Mouse (Mus musculus) neural tube, embryonic 10.5 days (tissue): ENCODE results near the gene Lcn5.

ENCODE experiments used
- DNase-seq: peaks from one replicate; pipeline ENCODE4 v3.0.0-alpha.2; 2017; ENCODE audit warnings: low spot score; ENCODE audit errors: extremely low spot score

Gene Lcn5

DNA sequence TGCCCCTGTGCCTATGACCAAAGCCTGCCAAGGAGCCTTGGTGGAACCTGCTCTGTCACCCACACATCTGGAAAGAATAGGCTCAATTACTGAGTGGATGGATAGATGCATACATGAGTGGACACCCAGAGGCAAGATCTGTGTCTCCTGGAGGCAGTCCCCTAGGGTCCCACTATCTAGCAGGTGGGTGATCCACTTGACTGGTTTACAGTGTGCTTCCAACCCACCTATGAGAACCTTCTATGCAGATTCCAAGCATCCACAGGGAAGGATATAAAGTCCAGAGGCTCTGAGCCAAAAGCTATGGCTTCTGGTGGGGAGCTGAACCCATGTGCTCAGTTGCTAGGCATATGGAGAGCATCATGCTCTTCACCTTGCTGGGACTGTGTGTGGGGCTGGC lies at the start of gene Lcn5:
Gene Lcn5 (plus strand): TSS at position 301 of the 400 bp plus-strand sequence.
- no peak for DNase-seq

DNA sequence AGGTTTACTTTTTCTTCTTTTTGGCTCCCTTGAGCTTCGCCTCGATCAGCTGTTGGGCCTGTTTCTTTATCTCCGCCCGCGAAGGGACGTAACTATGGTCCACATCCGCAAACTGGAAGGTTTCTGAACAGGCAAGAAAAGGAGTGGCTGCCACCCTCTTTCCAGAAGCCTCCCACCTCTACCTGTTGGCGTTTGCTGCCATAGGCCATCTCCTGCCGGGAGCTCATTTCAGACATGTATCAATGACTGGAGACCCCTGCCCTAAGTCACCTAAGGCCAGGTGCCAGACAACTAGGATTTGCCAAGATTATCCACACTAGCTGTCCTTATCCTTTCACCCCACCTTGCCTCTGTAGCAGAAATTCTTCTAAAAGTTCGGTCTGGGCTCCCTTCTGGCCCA lies 49.1 kb upstream of the Lcn5 start:
- no peak for DNase-seq

DNA sequence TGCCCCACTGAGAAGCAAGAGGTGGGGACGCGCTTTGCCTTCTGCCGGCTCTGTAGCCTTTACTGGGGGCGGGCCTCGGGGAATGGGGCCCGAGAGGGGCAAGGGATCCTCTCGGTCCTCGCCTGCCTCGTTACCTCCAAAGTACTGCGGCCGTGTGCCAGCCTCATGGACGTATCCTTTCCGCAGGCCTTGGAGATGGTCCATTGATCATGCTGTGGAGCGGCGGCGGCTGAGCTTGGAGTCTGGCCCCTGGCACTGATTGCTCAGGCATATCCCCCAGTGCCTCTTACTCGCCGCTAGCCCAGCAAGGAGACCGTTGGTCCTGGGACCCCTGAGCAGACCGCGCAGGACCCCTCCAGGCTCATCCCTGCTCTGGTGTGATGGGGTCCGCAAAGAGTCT lies 41.4 kb upstream of the Lcn5 start:
- DNase-seq = no peak

DNA sequence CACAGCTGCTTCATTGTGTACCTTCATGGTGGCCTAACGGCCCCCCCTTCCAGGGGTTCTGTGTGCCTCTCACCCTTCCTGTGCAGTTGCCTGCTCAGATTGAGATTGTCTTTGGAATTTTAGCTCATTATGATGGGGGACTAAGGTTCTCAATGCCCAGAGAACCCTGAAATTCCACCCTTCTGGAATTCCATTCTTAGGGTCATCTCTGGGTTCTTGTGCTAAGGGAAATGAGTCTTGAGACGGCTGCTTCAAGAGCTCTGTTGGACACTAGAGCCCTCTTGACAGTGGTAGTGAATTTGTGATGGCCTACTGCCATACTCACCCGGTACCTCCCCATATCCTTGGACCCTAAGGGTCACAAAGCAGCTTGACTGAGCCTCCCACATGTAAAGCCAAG lies 40.2 kb upstream of the Lcn5 start, which contains the start of gene Ccdc183:
Gene Ccdc183 (minus strand): TSS at position 101 of the 400 bp plus-strand sequence.
- no peak for DNase-seq

DNA sequence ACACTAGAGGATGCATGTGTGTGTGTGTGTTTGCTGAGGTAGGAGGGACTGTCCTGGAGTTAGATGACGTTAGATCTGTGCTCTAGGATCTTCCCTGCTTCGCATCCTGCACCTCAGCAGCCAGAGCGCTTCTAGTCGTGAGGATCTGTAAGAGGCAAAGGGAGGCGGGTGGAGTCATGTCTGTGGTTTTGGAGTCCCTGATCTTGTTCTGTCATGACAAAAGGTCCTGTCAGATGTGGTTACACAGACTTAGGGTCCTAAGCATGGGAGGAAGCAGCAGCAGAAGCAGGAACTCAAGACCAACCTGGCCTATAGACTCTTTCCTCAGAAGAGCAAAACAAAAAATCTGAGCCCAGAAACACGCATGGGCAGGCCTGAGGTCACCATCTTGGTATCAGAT lies 37.4 kb upstream of the Lcn5 start:
- DNase-seq = no peak

DNA sequence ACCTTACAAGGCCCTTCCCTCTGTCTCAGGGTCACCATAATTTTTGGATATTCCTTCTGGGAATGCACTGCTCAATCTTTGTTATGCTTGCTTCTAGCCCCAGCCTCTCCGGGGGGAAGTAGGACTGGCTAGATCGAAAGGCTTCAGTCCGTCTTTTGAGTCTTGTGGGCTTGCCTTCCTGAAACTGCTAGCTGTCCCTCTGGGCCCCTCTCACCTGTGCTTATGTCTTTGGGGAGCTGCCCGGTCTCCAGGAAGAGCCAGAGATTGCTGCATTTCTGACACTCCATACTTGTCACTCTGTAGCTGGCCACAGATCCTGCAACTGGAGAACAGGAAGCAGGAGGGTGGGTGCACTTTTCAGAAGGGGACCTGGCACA lies 36.9 kb upstream of the Lcn5 start:
- no peak for DNase-seq

DNA sequence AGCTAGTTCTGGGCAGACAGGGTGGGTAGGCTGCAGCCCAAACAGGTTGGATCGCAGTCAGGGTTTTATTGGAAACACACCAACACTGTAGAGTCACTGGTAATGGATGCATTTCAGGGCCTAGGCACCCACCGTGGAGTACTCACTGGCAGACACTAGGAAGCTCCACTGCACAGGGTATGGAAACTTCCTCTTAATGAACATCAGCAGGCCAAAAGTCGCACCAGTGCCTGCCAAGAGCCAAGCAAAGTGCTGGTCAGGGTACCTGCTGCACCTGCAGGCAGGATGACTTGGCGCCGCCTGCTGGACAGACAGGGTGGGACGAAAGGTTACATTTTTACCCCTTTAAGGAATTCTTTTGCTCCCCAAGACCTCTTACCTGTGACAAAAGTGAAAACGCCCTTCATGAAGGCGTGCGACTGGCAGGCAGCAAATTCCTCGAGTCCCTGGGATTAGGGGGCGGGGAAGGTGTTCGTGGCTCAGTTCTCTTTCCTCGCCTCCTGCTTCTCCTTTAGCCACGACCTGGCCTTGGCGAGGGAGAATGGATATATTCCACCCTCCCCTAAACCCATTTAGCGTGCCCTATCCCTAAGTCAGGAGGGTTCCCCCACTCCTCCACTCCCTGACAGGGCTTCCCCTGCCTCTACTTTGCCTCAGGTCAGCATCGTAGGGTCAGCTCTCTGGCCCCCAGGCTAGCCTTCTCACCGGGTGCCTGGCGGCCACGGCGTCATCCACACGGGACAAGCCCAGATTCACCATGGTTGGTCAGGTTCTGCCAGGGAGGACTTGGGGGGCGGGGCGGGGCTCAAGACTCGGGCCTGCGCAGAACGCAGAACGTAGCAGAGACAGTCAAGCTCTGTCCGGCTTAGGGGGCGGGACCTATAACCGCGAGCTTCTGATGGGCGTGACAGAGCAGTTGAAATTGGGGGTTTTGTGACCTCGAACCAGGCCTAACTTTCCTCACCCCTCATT lies 36.2 kb upstream of the Lcn5 start, which contains the start of gene Tmem141:
Gene Tmem141 (minus strand): TSS at position 777 of the 972 bp plus-strand sequence.
- DNase-seq = peak; percentile 76

DNA sequence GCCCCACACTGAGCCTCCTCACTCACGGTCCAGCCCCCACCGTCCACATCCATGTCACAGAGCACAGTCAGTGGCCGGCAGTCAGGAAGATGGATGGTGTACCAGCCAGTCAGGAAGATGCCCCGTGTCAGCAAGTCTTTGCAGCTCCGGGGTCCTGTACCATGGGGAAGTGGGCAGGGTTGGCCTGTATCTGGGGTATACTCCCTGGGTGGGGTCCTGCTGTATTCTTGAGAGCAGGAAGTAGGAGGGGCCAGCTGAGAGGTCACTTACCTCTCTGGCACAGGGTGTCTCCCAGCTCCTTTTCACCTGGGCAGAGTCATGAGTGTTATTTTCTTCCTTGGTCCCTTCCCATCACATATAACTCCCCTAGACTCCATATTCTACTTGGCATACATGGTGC lies 31.8 kb upstream of the Lcn5 start:
- DNase-seq = no peak

DNA sequence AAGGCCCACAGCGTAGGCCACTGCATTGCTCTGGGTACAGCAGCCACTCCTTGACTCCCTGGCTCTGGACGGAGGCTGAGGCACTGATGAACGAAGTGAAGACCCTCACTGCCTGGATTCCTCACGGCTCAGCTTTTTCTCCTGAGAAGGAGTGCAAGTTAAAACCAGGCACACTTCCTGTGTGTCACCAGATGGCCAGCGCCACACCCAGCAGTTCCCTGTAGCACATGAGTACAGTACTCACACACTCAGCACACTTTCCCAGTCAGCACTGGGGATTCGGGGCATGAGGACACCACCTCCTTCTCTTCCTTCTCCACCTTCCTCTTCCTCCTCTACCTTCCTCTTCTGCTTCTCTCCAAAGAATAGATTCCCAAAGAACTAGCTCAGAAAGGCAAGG lies 29.9 kb upstream of the Lcn5 start, which contains the start of gene Fcna:
Gene Fcna (minus strand): TSS at position 220 of the 400 bp plus-strand sequence.
- no peak for DNase-seq

DNA sequence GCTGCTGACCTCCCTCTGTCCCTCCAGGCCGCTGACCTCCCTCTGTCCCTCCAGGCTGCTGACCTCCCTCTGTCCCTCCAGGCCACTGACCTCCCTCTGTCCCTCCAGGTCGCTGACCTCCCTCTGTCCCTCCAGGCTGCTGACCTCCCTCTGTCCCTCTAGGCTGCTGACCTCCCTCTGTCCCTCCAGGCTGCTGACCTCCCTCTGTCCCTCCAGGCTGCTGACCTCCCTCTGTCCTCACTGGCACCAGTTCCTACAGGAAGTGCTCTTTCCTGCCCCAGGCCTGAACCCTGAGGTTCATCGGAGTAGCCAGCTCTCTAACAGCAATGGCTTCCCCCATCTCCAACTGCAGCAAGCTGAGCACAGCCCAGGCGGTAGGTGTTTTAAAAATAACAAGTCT lies 29.0 kb upstream of the Lcn5 start:
- DNase-seq = no peak

DNA sequence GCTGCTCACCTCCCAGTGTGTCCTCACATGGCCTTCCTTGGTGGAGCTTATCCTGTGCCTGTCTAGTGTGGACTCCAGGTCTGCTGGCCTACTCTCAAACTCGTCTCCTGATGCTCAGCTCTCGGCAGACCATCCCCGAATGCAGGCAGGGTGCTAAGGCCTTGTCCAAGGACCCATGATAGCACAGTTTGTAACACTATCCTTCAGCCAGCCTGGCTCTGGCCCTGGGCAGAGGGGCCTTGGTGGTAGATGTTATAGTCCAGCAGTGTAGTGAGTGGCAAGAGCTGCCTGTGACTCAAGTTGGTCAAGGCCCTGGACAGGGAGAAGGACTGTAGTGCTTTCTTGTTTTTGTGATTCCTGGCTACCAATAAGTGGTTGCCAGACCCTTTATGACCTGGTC lies 24.1 kb upstream of the Lcn5 start:
- no peak for DNase-seq

DNA sequence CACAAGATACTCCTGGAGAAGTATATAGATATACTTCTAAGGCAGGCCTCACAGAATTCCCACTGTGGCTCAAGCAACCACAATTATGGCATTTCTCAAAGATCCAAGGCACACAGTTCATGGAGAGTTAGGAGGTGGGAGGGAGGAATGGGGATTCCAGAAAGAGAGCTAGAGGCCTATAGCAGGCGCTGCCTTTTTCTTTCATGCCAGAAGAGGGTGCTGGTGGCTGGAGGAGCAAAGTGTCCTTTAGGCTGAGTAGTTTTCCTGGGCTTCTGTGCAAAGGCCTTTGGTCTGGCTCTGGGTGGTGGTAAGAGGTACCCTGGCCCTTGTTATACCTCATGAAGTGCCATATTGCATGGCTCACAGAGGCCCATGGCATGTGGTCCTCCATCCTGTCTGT lies 23.7 kb upstream of the Lcn5 start:
- DNase-seq = no peak

DNA sequence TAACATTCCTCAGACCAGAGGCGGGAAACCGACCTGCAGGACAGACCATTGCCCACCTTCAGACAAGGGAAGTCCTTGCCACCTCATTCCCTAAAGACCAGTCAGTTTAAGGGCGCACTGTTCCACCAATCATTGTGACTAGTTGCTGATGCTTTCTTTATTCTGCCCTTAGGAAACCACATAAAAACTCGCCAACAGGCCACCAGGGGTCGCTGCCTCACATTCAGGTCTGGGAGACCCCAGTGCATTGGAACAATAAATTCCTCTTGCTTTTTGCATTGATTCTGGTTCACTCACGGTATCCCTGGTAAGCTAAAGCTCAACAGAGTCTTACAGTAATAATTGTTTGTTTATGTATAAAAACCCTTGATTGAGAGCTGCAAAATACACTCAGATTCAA lies 17.9 kb upstream of the Lcn5 start:
- DNase-seq = peak; percentile 55

DNA sequence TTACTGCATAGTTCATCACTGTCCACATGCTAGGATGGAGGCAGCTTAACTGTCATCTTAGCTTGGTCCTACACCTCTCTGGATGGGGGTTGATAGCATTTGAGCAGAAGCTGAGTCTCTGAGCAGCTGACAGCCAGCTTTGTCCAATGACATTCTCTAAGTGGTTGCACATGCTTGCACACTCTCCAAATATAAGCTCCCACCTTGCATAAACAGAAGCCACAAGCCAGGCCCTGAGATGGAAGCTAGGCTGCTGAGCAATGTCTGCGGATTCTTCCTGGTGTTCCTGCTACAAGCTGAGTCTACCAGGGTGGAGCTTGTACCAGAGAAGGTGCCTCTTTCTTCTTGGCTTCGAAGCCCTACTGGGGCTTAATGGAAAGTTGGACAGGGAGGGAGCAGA lies 4.8 kb upstream of the Lcn5 start, which contains the start of gene Lcn8:
Gene Lcn8 (plus strand): TSS at position 219 of the 400 bp plus-strand sequence.
- DNase-seq = no peak

DNA sequence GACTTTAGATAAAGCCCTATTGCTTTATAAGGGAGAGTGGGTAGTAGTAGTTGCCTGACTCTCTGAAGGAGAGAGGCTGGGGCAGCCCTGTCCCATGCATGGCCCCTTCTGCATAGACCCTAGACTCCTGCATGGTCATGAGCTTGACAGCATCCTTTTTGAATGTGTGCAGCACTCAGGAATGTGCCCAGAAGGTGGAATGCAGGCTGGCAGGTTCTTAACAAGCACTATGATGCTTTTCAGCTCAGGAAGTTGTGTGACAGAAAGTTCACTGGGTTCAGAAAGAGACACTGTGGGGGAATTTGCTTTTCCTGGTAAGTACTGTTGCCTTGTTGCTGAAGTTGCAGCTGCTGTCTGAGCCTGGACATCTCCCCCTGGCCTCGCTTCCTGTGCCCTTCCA lies 3.2 kb upstream of the Lcn5 start:
- DNase-seq = no peak

DNA sequence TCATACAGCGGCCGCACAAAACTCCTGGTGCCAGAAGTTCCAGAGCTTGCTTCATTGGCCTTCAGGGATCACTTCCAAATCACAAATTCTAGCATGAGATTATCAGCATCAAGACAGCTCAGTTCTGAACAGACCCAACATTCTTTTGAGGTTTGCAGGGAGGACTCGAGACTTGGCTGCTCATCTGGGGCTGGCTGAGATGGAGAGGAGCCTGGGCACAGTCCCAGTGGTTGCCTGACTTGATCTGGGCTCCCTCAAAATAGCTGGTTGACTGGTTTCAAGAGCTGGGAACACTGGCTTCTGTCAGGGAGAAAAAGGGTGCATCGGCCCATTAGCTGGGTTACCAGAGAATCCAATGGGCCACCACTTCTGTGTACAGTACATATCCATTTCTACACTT lies 1.1 kb upstream of the Lcn5 start:
- no peak for DNase-seq

DNA sequence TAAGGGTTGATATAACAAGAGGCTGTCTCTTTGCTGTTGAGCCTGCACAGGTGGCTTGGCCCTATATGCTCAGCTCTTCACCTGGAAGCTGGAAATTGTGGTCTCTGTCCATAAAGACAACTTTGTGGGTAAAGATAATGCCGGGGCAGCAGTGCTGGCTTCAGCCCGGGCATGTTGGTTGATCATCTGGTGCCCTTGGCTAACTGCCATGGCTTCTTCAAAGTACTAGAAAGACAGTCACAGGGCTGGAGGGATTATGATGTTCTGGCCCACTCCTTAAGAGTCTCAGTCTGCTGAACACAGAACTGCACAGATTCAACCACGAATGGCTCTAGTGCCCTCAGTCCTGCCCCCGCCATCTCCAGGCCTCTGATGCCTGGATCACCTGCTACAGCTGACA lies 506 bp upstream of the Lcn5 start:
- no peak for DNase-seq

DNA sequence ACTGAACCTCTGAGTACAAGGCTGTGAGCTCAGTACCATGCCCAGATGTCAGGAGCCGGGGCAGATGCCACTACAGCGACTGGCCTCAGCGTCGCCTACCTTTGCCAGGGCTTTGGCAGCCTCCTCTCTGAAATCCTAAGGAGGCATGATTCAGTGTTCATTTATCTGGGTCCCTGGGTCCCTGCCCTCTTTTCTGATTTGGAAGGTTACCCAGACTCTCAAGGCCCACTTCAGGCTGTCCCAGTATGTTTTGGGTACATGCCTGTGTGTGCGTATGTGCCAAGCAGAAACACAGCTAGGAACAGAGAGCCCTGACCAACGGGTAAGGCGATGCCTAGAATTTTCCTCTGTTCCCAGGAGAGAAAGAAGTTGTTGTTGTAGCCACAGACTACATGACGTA lies 2.5 kb downstream of the Lcn5 start:
- DNase-seq = no peak

DNA sequence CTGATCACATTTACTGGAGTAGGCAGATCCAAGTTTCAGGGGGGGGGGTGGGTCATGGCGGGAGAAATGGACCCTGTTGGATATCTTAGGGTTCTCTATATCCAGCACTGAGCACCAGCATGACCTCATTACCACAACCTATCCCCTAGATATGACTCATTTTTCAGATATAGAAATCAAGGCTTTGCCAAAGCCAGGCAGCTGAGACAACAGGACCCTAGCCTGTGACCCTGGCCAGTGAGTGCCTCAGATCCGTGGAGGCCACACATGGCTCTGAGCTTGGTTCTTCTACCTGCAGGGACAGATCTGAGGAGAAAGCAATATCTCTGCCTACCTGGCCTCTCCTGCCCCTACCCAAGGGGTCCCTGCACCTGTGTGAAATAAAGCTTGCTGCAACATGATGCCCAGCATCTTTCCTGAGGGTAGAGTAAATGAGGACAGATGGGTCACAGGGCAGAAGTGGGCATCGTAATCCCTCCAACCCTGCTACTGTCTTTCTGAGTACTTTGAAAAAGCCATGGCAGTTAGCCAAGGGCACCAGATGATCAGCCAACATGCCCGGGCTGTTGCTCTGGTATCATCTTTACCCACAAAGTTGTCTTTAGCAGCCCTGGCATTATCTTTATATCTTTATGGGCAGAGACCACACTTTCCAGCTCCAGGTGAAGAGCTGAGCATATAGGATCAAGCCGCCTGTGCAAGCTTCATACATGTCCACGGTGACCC lies 3.7 kb downstream of the Lcn5 start:
- no peak for DNase-seq

DNA sequence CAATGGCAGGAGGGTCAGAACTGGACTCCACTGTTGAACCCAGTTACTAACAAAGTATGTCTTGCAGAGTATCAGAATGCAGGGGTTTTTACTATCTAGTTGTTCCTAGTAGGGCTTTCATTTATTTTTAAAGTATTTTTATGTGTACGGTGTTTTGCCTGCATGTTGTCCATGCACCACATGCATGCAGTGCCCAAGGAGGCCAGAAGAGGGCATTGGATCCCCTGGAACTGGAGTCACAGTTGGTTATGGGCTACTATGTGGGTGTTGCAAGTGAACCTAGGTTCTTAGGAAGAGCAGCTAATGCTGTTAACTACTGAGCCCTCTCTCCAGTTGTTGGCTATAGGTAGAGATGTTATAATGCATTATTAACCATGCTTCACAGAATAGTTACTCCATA lies 5.8 kb downstream of the Lcn5 start:
- peak; percentile 50 for DNase-seq

DNA sequence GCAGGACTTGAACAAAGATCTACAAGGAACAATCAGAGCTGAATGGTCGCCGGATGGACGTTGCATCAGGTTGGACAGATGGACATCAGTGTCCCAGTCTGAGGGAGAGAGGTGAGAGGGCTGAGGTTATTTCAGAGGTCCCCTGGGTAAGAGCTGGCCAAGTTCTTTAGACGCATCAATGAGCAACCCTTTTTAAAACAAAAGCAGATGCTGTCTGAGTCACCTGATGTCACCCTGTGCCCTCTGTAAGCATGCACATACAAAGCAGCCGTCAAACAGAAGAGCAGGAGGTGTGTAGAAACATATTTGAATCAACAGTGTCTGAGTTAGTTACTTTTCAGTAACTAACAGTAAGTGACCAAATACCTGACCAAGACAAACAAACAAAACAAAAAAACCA lies 6.4 kb downstream of the Lcn5 start:
- DNase-seq = no peak

DNA sequence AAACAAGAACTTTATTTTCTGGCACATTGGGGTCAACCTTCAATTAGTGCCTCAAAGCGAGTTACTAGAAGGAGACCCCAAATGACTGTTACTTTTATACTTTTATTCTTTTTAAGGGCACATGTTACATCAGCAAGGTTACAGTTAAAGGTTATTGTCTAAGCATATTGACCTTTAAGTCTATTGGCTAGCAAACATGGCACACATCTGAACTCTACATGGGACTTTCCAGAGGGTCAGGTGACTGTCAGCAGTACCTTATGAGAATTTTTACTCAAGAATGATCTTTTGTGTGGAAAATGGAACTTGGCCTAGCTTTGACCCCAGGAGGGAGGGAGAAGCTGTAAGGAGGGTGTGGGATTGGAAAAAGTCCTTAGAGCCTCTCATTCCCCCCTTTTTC lies 8.8 kb downstream of the Lcn5 start:
- DNase-seq = no peak
